10 mouse cellular contexts compared by ENCODE assay signal in the genomic region with DNA sequence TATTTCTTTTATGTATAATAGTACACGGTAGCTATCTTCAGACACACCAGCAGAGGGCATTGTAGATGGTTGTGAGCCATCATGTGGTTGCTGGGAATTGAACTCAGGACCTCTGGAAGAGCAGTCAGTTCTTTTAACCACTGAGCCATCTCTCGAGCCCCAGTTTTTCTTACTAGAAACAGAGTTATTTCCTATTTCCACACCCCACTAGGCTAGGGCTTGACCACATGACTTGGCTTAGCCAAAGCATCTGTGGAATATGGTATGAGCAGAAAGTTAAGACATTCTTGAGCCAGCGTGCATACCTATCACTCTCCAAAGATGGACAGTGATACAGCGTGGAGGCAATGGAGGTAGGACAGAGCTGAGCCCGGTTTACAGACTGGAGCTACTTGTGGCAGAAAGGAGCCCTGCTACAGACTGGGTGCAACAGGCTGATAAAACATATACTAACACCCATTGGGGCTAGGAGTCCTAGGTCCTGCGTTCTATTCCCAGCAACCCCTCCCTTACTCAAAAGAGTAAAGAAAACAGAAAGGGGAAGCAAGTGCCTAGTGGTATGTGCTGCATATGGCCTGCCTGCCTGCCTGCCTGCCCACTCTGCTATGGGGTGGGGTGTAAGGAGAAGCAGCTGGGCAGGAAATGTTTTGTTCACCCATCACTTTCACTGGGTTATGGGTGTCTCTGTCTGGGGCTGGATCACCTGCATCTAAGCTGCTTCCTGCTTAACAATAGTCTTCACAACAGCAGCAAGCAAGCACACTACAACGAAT.
DNase-seq lines count a peak whose midpoint lies in the region; ATAC-seq and TF ChIP-seq lines count a peak whose summit lies in the region.
"Had no signal": no experiment of that assay in that cellular context is flagged by ENCODE, and none has a peak within 500 bp of the region (broad histone marks: within the 10 kb centered on the region; RNA-seq: fewer than 3 reads in every experiment).

No protein-coding gene starts in this region.

- H3K9ac ChIP-seq in MEL (ENCODE audit: control insufficient read depth, low read depth, low read length, poor library complexity, severe bottlenecking), result no peak overlapping the region
- H3K9ac ChIP-seq: embryonic facial prominence, embryonic 15.5 days had no signal

- no peaks in the 10 kb centered on the region for H3K79me2 ChIP-seq in MEL (ENCODE audit: control insufficient read depth, insufficient read depth, low read length, poor library complexity)

- intact Hi-C loops in left cerebral cortex, adult 2 months (cut with DNase I), result no loop called here
- intact Hi-C loops in left cerebral cortex, postnatal 36 days (cut with DNase I), result no loop called here

- peak; percentile 47 for TF ChIP-seq CTCF in left cerebral cortex, adult 2 months (IDR thresholded peaks at IDR 0.05)
- peak in 1 of 3 experiments; percentile 11; a peak in 1 of 6 replicates for TF ChIP-seq CTCF in MEL (IDR thresholded peaks at IDR 0.05 in 2 of 3, conservative IDR thresholded peaks at IDR 0.05 in 1 of 3; ENCODE audit: control insufficient read depth in 1 of 3, insufficient read depth in 1 of 3, low read depth in 2 of 3, low read length in 3 of 3, poor library complexity in 1 of 3, severe bottlenecking in 1 of 3)

- no peak for TF ChIP-seq POLR2A in MEL (IDR thresholded peaks at IDR 0.05; ENCODE audit: control insufficient read depth in 1 of 2, insufficient read depth in 1 of 2, low read depth in 1 of 2, low read length in 2 of 2, poor library complexity in 1 of 2)

- H3K4me3 ChIP-seq in left cerebral cortex, adult 2 months, result no peak overlapping the region
- H3K4me3 ChIP-seq in MEL (ENCODE audit: control insufficient read depth in 1 of 2, insufficient read depth in 1 of 2, low read depth in 2 of 2, low read length in 2 of 2), result peak overlapping the region in 1 of 2 experiments; percentile 0; a peak in 1 of 4 replicates
- H3K4me3 ChIP-seq: embryonic facial prominence, embryonic 15.5 days had no signal

- TF ChIP-seq RAD21 in MEL (IDR thresholded peaks at IDR 0.05; ENCODE audit: low read depth, low read length), result no peak

- peak overlapping the region; percentile 78; the same call in 1 of the 2 replicates for H3K27ac ChIP-seq in left cerebral cortex, adult 2 months
- H3K27ac ChIP-seq in MEL (ENCODE audit: control insufficient read depth, low read depth, low read length), result peak overlapping the region; percentile 79
- H3K27ac ChIP-seq: embryonic facial prominence, embryonic 15.5 days had no signal

- peaks cover 5 to 41% of the 10 kb centered on the region in 2 experiments; a peak in 3 of 4 replicates for H3K4me1 ChIP-seq in MEL (ENCODE audit: control insufficient read depth in 1 of 2, insufficient read depth in 2 of 2, low read length in 2 of 2)

- DNase-seq in left cerebral cortex, adult 2 months (ENCODE audit: extremely low spot score in 1 of 2, low spot score in 2 of 2), result no peak
- no peak for DNase-seq in left cerebral cortex, postnatal 36 days (ENCODE audit: low spot score in 2 of 2)
- peak; percentile 89 for DNase-seq in MEL (ENCODE audit: low read depth, low spot score)
- DNase-seq in spleen, postnatal 36 days (ENCODE audit: low spot score in 2 of 2), result peak; percentile 86
- DNase-seq in Muller cell, postnatal 12 days (ENCODE audit: inconsistent ontology term), result no peak
- no peak for DNase-seq in cerebellum, adult 18-20 months

- TF ChIP-seq EP300 in MEL (IDR thresholded peaks at IDR 0.05; ENCODE audit: low read depth in 1 of 2, low read length in 2 of 2), result peak in 1 of 2 experiments; percentile 67; a peak in 3 of 4 replicates

- no peaks in the 10 kb centered on the region for H3K9me3 ChIP-seq in MEL (replicated peaks; ENCODE audit: insufficient read depth, low read length)
- H3K9me3 ChIP-seq: embryonic facial prominence, embryonic 15.5 days had no signal

- H3K36me3 ChIP-seq in MEL (ENCODE audit: control insufficient read depth in 1 of 2, insufficient read depth in 2 of 2, low read length in 2 of 2), result peaks cover 0 to 39% of the 10 kb centered on the region in 2 experiments; a peak in 2 of 4 replicates
- H3K36me3 ChIP-seq: embryonic facial prominence, embryonic 15.5 days had no signal

- H3K27me3 ChIP-seq in MEL (ENCODE audit: control insufficient read depth in 1 of 2, insufficient read depth in 2 of 2, low read length in 2 of 2), result no peaks in the 10 kb centered on the region
- H3K27me3 ChIP-seq: embryonic facial prominence, embryonic 15.5 days had no signal

- ATAC-seq in granulocyte monocyte progenitor cell, adult 5-6 weeks (replicated peaks; ENCODE audit: poor library complexity, severe bottlenecking), result peak; percentile 66
- no peak for ATAC-seq in frontal cortex, adult (ENCODE audit: low TSS enrichment)
- ATAC-seq: intestine, postnatal 0 days had no signal

TF ChIP-seq in MEL, 35 proteins besides CTCF, POLR2A, EP300 and RAD21:
- no peak for TF ChIP-seq SMC3 (IDR thresholded peaks at IDR 0.05; ENCODE audit: low read depth, low read length)
- TF ChIP-seq BHLHE40 (IDR thresholded peaks at IDR 0.05; ENCODE audit: borderline replicate concordance, low read depth, low read length), result no peak
- no peak for TF ChIP-seq ZKSCAN1 (IDR thresholded peaks at IDR 0.05; ENCODE audit: low read depth, low read length)
- peak; percentile 75 for TF ChIP-seq TAL1 (IDR thresholded peaks at IDR 0.05; ENCODE audit: low read length)
- TF ChIP-seq MAX (IDR thresholded peaks at IDR 0.05; ENCODE audit: low read length), result 0 out of 2 replicates have a peak, but pooled peaks have one; percentile 19
- TF ChIP-seq GATA1 (IDR thresholded peaks at IDR 0.05; ENCODE audit: low read depth, low read length), result peak; percentile 57
- TF ChIP-seq MYC (IDR thresholded peaks at IDR 0.05; ENCODE audit: low read depth, low read length), result peak; percentile 34; the same call in 1 of the 2 replicates
- 0 out of 2 replicates have a peak, but pooled peaks have one; percentile 42 for TF ChIP-seq MAZ (IDR thresholded peaks at IDR 0.05; ENCODE audit: low read depth, low read length)
- no peak for TF ChIP-seq E2F4 (IDR thresholded peaks at IDR 0.05; ENCODE audit: borderline replicate concordance, low read depth, low read length)
- TF ChIP-seq TCF12 (IDR thresholded peaks at IDR 0.05; ENCODE audit: low read depth, low read length), result peak; percentile 71
- peak; percentile 72; the same call in 1 of the 2 replicates for TF ChIP-seq ETS1 (IDR thresholded peaks at IDR 0.05; ENCODE audit: low read depth, low read length)
- TF ChIP-seq UBTF (IDR thresholded peaks at IDR 0.05; ENCODE audit: borderline replicate concordance, insufficient read depth, low read depth, low read length), result peak; percentile 73; the same call in 1 of the 2 replicates
- no peak for TF ChIP-seq MYB (IDR thresholded peaks at IDR 0.05; ENCODE audit: low read depth, low read length)
- no peak for TF ChIP-seq USF2 (IDR thresholded peaks at IDR 0.05; ENCODE audit: borderline replicate concordance in 1 of 2, insufficient read depth in 1 of 2, low read depth in 1 of 2, low read length in 2 of 2)
- TF ChIP-seq SIN3A (IDR thresholded peaks at IDR 0.05; ENCODE audit: low read length), result peak; percentile 51; the same call in 1 of the 2 replicates
- TF ChIP-seq USF1 (IDR thresholded peaks at IDR 0.05; ENCODE audit: low read depth, low read length), result peak; percentile 52; the same call in 1 of the 2 replicates
- peak; percentile 24; the same call in 1 of the 2 replicates for TF ChIP-seq RCOR1 (IDR thresholded peaks at IDR 0.05; ENCODE audit: low read depth, low read length)
- no peak for TF ChIP-seq CHD2 (IDR thresholded peaks at IDR 0.05; ENCODE audit: low read length)
- TF ChIP-seq TBP (IDR thresholded peaks at IDR 0.05; ENCODE audit: low read depth, low read length), result peak; percentile 95

Comparison
In these comparisons a context has a peak if more than half of its experiments do, and no peak if none do; other contexts are left out.
1. DNase-seq: peak in MEL (single experiment) and spleen, postnatal 36 days (2 of 2); none in left cerebral cortex, adult 2 months (0 of 2), left cerebral cortex, postnatal 36 days (0 of 2), Muller cell, postnatal 12 days (single experiment) and cerebellum, adult 18-20 months (0 of 2).